Mouse (Mus musculus) embryo, embryonic 9.5 days (tissue): ENCODE measurements at regions not wholly inside any gene's neighbourhood (a gene's known extent, or its start where the extent isn't known, plus 50 kb on each side); places are given as distances from the start of the nearest gene placed in this dataset.
"Not testable (repeated sequence)": the region's sequence is repeated elsewhere in the genome, so short reads cannot be mapped to it uniquely, and the experiment has no call there.

Experiments
- DNase-seq: peaks from one replicate; pipeline ENCODE4 v3.0.0-alpha.2; 2017; ENCODE audit errors: extremely low spot score

GRCm38 (mm10) chr14:74205011-74205410 lies 435.6 kb upstream of the Htr2a start:
- DNase-seq, result no peak

GRCm38 (mm10) chr14:74217914-74218446 lies 422.7 kb upstream of the Htr2a start:
- no peak for DNase-seq

GRCm38 (mm10) chr14:74219761-74220160 lies 420.9 kb upstream of the Htr2a start:
- no peak for DNase-seq

GRCm38 (mm10) chr14:74222093-74222492 lies 418.5 kb upstream of the Htr2a start:
- no peak for DNase-seq

- DNase-seq, result no peak
Observed at GRCm38 (mm10) chr14:74229560-74230187, 411.0 kb upstream of the Htr2a start.

GRCm38 (mm10) chr14:74240212-74240611 lies 400.4 kb upstream of the Htr2a start:
- DNase-seq, result no peak

GRCm38 (mm10) chr14:74249263-74249878 lies 391.3 kb upstream of the Htr2a start:
- no peak for DNase-seq

- no peak for DNase-seq
Observed at GRCm38 (mm10) chr14:74250021-74250420, 390.6 kb upstream of the Htr2a start.

GRCm38 (mm10) chr14:74252189-74253145 lies 388.2 kb upstream of the Htr2a start:
- DNase-seq, result no peak

- no peak for DNase-seq
Observed at GRCm38 (mm10) chr14:74255000-74255399, 385.6 kb upstream of the Htr2a start.

GRCm38 (mm10) chr14:74259437-74259836 lies 381.2 kb upstream of the Htr2a start:
- no peak for DNase-seq

GRCm38 (mm10) chr14:74267086-74267485 lies 373.6 kb upstream of the Htr2a start:
- DNase-seq, result no peak

- no peak for DNase-seq
Observed at GRCm38 (mm10) chr14:74294560-74294959, 346.1 kb upstream of the Htr2a start.

GRCm38 (mm10) chr14:74304483-74304882 lies 336.2 kb upstream of the Htr2a start:
- no peak for DNase-seq

- no peak for DNase-seq
Observed at GRCm38 (mm10) chr14:74306717-74307307, 333.8 kb upstream of the Htr2a start.

GRCm38 (mm10) chr14:74309451-74309850 lies 331.2 kb upstream of the Htr2a start:
- DNase-seq, result not testable (repeated sequence)

GRCm38 (mm10) chr14:74327291-74327690 lies 313.3 kb upstream of the Htr2a start:
- DNase-seq, result no peak

- no peak for DNase-seq
Observed at GRCm38 (mm10) chr14:74350751-74351150, 289.9 kb upstream of the Htr2a start.

GRCm38 (mm10) chr14:74352286-74352685 lies 288.4 kb upstream of the Htr2a start:
- no peak for DNase-seq

- DNase-seq, result no peak
Observed at GRCm38 (mm10) chr14:74358730-74359444, 281.8 kb upstream of the Htr2a start.
